Mouse (Mus musculus): ENCODE measurements at regions not wholly inside any gene's neighbourhood (a gene's known extent, or its start where the extent isn't known, plus 50 kb on each side); places are given as distances from the start of the nearest gene placed in this dataset.
A peak's percentile ranks its signal among the peaks of the same experiment; 100 is the strongest.

- Histone ChIP-seq H3K4me2 (ENCODE audit: low read length) (no peak overlapping the region), H3K9me3 (ENCODE audit: control insufficient read depth, low read length) (0 out of 2 replicates have a peak, but pooled peaks cover 2% of the 10 kb centered on the region), H3K27ac (ENCODE audit: low read depth) (no peak overlapping the region), H3K4me3 (ENCODE audit: low read depth, low read length) (no peak overlapping the region), H3K4me1 (replicated peaks; ENCODE audit: control insufficient read depth, insufficient read depth, low read length) (no peaks in the 10 kb centered on the region), H3K27me3 (replicated peaks; ENCODE audit: control insufficient read depth, insufficient read depth, low read length) (peaks cover 18% of the 10 kb centered on the region), H3K9ac (ENCODE audit: low read length) (no peak overlapping the region), H3K36me3 (ENCODE audit: control insufficient read depth, insufficient read depth, low read length) (no peaks in the 10 kb centered on the region)
- DNase-seq (ENCODE audit: low spot score) (no peak), ATAC-seq (replicated peaks; ENCODE audit: low FRiP score, low TSS enrichment, low read depth) (no peak)
- 16% methylated on average over 5 of the region's 5 CpGs for WGBS
Observed at GRCm38 (mm10) chr5:37917161-37917560, 92.8 kb upstream of the Msx1 start.

- DNase-seq (ENCODE audit: low spot score) = no peak
- H3K4me3 ChIP-seq (ENCODE audit: low read depth, low read length) = no peak overlapping the region
- peaks cover 28% of the 10 kb centered on the region for H3K27me3 ChIP-seq (replicated peaks; ENCODE audit: control insufficient read depth, insufficient read depth, low read length)
- H3K36me3 ChIP-seq (ENCODE audit: control insufficient read depth, insufficient read depth, low read length) = no peaks in the 10 kb centered on the region
- H3K4me1 ChIP-seq (replicated peaks; ENCODE audit: control insufficient read depth, insufficient read depth, low read length) = peaks cover 4% of the 10 kb centered on the region; the same call in 1 of the 2 replicates
- H3K9me3 ChIP-seq (ENCODE audit: control insufficient read depth, low read length) = 0 out of 2 replicates have a peak, but pooled peaks cover 3% of the 10 kb centered on the region
- H3K27ac ChIP-seq (ENCODE audit: low read depth) = no peak overlapping the region
- ATAC-seq (replicated peaks; ENCODE audit: low FRiP score, low TSS enrichment, low read depth) = no peak
- 56% methylated on average over 5 of the region's 5 CpGs for WGBS
- no peak overlapping the region for H3K4me2 ChIP-seq (ENCODE audit: low read length)
- H3K9ac ChIP-seq (ENCODE audit: low read length) = no peak overlapping the region
Observed at GRCm38 (mm10) chr5:37904683-37905352, 80.4 kb upstream of the Msx1 start.

DNA sequence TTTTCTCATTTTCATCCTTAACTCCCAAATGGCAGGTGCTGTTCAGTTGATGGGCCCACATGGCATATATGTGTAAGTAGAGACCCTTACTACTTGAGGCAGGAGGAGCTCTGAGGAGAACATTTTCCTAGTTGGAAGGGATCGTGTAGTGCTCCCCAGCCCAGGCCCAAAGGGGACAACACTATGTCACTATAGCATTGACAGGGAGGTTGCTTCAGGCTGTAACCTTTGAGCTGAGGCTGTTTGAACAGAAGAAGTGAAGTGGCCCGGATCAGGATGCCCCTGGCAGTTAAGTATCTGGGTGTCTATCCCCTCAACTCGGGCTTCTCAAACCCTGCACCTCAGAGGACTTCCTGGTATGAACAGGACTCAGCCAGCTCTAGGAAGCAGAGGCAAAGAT is 79.5 kb upstream of the Msx1 start:
- Histone ChIP-seq H3K27me3 (replicated peaks; ENCODE audit: control insufficient read depth, insufficient read depth, low read length) (peaks cover 36% of the 10 kb centered on the region), H3K27ac (ENCODE audit: low read depth) (no peak overlapping the region), H3K4me1 (replicated peaks; ENCODE audit: control insufficient read depth, insufficient read depth, low read length) (peaks cover 4% of the 10 kb centered on the region; the same call in 1 of the 2 replicates), H3K4me3 (ENCODE audit: low read depth, low read length) (no peak overlapping the region), H3K4me2 (ENCODE audit: low read length) (no peak overlapping the region), H3K36me3 (ENCODE audit: control insufficient read depth, insufficient read depth, low read length) (no peaks in the 10 kb centered on the region), H3K9me3 (ENCODE audit: control insufficient read depth, low read length) (no peaks in the 10 kb centered on the region), H3K9ac (ENCODE audit: low read length) (no peak overlapping the region)
- DNase-seq (ENCODE audit: low spot score) (no peak), ATAC-seq (replicated peaks; ENCODE audit: low FRiP score, low TSS enrichment, low read depth) (no peak)
- WGBS = 69% methylated on average over 3 of the region's 3 CpGs

DNA sequence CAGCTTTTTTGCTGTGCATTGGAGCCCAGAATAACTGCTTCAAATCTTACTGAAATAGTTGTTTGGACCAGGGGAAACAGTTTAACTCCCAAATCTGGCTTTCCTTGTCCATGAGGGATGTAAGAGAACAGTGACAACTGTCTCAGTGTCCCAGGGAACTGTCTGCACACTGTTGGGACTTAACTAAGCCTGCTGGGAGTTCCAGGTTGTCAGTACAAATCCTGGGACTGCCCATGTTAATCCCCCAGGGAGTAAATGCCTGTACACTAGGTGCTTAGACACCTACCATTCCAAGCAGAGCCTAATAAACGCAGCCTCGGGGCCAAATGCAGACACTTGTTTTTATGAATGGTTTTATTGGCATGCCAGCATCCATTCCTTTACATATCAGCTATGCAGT is 78.4 kb upstream of the Msx1 start:
- H3K9me3 ChIP-seq (ENCODE audit: control insufficient read depth, low read length) = no peaks in the 10 kb centered on the region
- no peak for ATAC-seq (replicated peaks; ENCODE audit: low FRiP score, low TSS enrichment, low read depth)
- DNase-seq (ENCODE audit: low spot score) = no peak
- H3K9ac ChIP-seq (ENCODE audit: low read length) = no peak overlapping the region
- 51% methylated on average over 2 of the region's 2 CpGs for WGBS
- no peak overlapping the region for H3K27ac ChIP-seq (ENCODE audit: low read depth)
- no peak overlapping the region for H3K4me2 ChIP-seq (ENCODE audit: low read length)
- H3K36me3 ChIP-seq (ENCODE audit: control insufficient read depth, insufficient read depth, low read length) = no peaks in the 10 kb centered on the region
- peaks cover 36% of the 10 kb centered on the region for H3K27me3 ChIP-seq (replicated peaks; ENCODE audit: control insufficient read depth, insufficient read depth, low read length)
- H3K4me1 ChIP-seq (replicated peaks; ENCODE audit: control insufficient read depth, insufficient read depth, low read length) = peaks cover 4% of the 10 kb centered on the region; the same call in 1 of the 2 replicates
- no peak overlapping the region for H3K4me3 ChIP-seq (ENCODE audit: low read depth, low read length)

DNA sequence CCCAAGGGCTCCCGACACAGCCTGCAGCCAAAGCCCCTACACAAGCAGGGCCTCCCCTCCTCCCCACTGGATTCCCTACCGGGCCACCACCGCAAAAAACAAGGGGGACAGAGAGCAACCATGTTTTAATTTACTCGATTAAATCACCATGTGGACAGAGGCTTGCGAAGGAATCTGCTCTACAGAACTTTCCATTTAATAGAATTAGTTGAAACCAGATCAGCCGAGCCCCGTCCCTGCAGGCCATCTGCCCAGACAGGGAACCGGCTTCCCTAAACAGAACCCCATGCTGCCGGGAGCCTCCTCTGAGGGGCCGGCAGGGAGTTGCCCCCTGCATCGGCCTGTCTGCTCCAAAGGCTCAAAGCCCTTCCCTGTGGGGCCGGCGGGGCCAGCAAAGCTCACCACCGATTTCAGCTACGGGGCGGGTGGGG is 77.5 kb upstream of the Msx1 start:
- Histone ChIP-seq H3K9me3 (ENCODE audit: control insufficient read depth, low read length) (no peaks in the 10 kb centered on the region), H3K36me3 (ENCODE audit: control insufficient read depth, insufficient read depth, low read length) (no peaks in the 10 kb centered on the region), H3K4me1 (replicated peaks; ENCODE audit: control insufficient read depth, insufficient read depth, low read length) (peaks cover 4% of the 10 kb centered on the region; the same call in 1 of the 2 replicates), H3K27ac (ENCODE audit: low read depth) (no peak overlapping the region), H3K4me3 (ENCODE audit: low read depth, low read length) (0 out of 2 replicates have a peak overlapping the region, but pooled peaks have one; percentile 8), H3K9ac (ENCODE audit: low read length) (no peak overlapping the region), H3K27me3 (replicated peaks; ENCODE audit: control insufficient read depth, insufficient read depth, low read length) (peaks cover 37% of the 10 kb centered on the region), H3K4me2 (ENCODE audit: low read length) (peak overlapping the region; percentile 44)
- WGBS = 2% methylated on average over 16 of the region's 16 CpGs
- ATAC-seq (replicated peaks; ENCODE audit: low FRiP score, low TSS enrichment, low read depth) (no peak), DNase-seq (ENCODE audit: low spot score) (no peak)

GRCm38 (mm10) chr5:37898041-37898615 is 73.7 kb upstream of the Msx1 start:
- no peak overlapping the region for H3K9ac ChIP-seq (ENCODE audit: low read length)
- H3K4me1 ChIP-seq (replicated peaks; ENCODE audit: control insufficient read depth, insufficient read depth, low read length) = peaks cover 16% of the 10 kb centered on the region; the same call in 1 of the 2 replicates
- no peak overlapping the region for H3K4me2 ChIP-seq (ENCODE audit: low read length)
- no peaks in the 10 kb centered on the region for H3K36me3 ChIP-seq (ENCODE audit: control insufficient read depth, insufficient read depth, low read length)
- H3K9me3 ChIP-seq (ENCODE audit: control insufficient read depth, low read length) = no peaks in the 10 kb centered on the region
- H3K27me3 ChIP-seq (replicated peaks; ENCODE audit: control insufficient read depth, insufficient read depth, low read length) = peaks cover 52% of the 10 kb centered on the region
- ATAC-seq (replicated peaks; ENCODE audit: low FRiP score, low TSS enrichment, low read depth) (no peak), DNase-seq (ENCODE audit: low spot score) (no peak)
- 78% methylated on average over 12 of the region's 12 CpGs for WGBS
- H3K27ac ChIP-seq (ENCODE audit: low read depth) = no peak overlapping the region
- H3K4me3 ChIP-seq (ENCODE audit: low read depth, low read length) = no peak overlapping the region

GRCm38 (mm10) chr5:37897501-37897900 is 73.1 kb upstream of the Msx1 start:
- Histone ChIP-seq H3K4me3 (ENCODE audit: low read depth, low read length) (no peak overlapping the region), H3K36me3 (ENCODE audit: control insufficient read depth, insufficient read depth, low read length) (no peaks in the 10 kb centered on the region), H3K27me3 (replicated peaks; ENCODE audit: control insufficient read depth, insufficient read depth, low read length) (peaks cover 53% of the 10 kb centered on the region), H3K9ac (ENCODE audit: low read length) (no peak overlapping the region), H3K27ac (ENCODE audit: low read depth) (no peak overlapping the region), H3K9me3 (ENCODE audit: control insufficient read depth, low read length) (no peaks in the 10 kb centered on the region), H3K4me2 (ENCODE audit: low read length) (no peak overlapping the region), H3K4me1 (replicated peaks; ENCODE audit: control insufficient read depth, insufficient read depth, low read length) (peaks cover 19% of the 10 kb centered on the region; the same call in 1 of the 2 replicates)
- ATAC-seq (replicated peaks; ENCODE audit: low FRiP score, low TSS enrichment, low read depth) (no peak), DNase-seq (ENCODE audit: low spot score) (no peak)
- 79% methylated on average over 6 of the region's 6 CpGs for whole genome bisulfite sequencing

GRCm38 (mm10) chr5:37895441-37896336 is 71.3 kb upstream of the Msx1 start:
- H3K27ac ChIP-seq (ENCODE audit: low read depth) = no peak overlapping the region
- no peaks in the 10 kb centered on the region for H3K36me3 ChIP-seq (ENCODE audit: control insufficient read depth, insufficient read depth, low read length)
- peaks cover 54% of the 10 kb centered on the region for H3K27me3 ChIP-seq (replicated peaks; ENCODE audit: control insufficient read depth, insufficient read depth, low read length)
- no peak for DNase-seq (ENCODE audit: low spot score)
- peaks cover 15% of the 10 kb centered on the region; the same call in 1 of the 2 replicates for H3K4me1 ChIP-seq (replicated peaks; ENCODE audit: control insufficient read depth, insufficient read depth, low read length)
- no peak for ATAC-seq (replicated peaks; ENCODE audit: low FRiP score, low TSS enrichment, low read depth)
- H3K9ac ChIP-seq (ENCODE audit: low read length) = no peak overlapping the region
- whole genome bisulfite sequencing = 14% methylated on average over 19 of the region's 19 CpGs
- no peak overlapping the region for H3K4me3 ChIP-seq (ENCODE audit: low read depth, low read length)
- H3K4me2 ChIP-seq (ENCODE audit: low read length) = no peak overlapping the region
- H3K9me3 ChIP-seq (ENCODE audit: control insufficient read depth, low read length) = no peaks in the 10 kb centered on the region

All from intestine, embryonic 14.5 days (tissue).